Mouse (Mus musculus) CH12.LX (cell line): ENCODE results near the gene Ccdc185. TPM values are rescaled to one million over a fixed set of nuclear protein-coding genes. Genes with fewer than 3 reads are reported as not detected.
A peak's percentile ranks its signal among the peaks of the same experiment; 100 is the strongest.

Experiments used
- DNase-seq: peaks from one replicate; pipeline ENCODE4 v3.0.0-alpha.2; 2013; ENCODE audit errors: extremely low read depth
- H3K27ac ChIP-seq: 2 replicates; pipeline ENCODE4 v1.5.1; 2012; ENCODE audit warnings: low read depth, mild to moderate bottlenecking, control low read depth, moderate library complexity; ENCODE audit not compliant: insufficient read depth
- H3K27me3 ChIP-seq: replicated peaks from 2 replicates; pipeline ENCODE3; 2012; ENCODE audit warnings: inconsistent platforms
- H3K36me3 ChIP-seq, 2 experiments: replicated peaks in 1 of 2; 2 replicates each; pipeline versions ENCODE3 to v1.6.1; 2012; ENCODE audit warnings: inconsistent platforms in 1 of 2, low read length in 1 of 2, mild to moderate bottlenecking in 1 of 2, mixed read lengths in 1 of 2, moderate library complexity in 1 of 2; ENCODE audit not compliant: control insufficient read depth in 1 of 2, insufficient read depth in 1 of 2
- H3K4me1 ChIP-seq, 2 experiments: 2 replicates each; pipeline ENCODE4 v1.6.1; 2012; ENCODE audit warnings: inconsistent platforms in 1 of 2, moderate library complexity in 1 of 2; ENCODE audit not compliant: insufficient read depth in 2 of 2, control insufficient read depth in 1 of 2
- H3K4me2 ChIP-seq: 2 replicates; pipeline ENCODE4 v1.6.1; 2012; ENCODE audit warnings: low read depth, mild to moderate bottlenecking, control low read depth; ENCODE audit not compliant: poor library complexity, insufficient read depth, severe bottlenecking
- H3K4me3 ChIP-seq, 3 experiments: fragments of 150-350 bp in 1 of 3; sonication (generic) in 1 of 3; replicated peaks in 1 of 3; 2 replicates each; pipeline versions ENCODE3 to v1.5.1; 2011 to 2012; ENCODE audit warnings: low read depth in 2 of 3, low read length in 2 of 3, mild to moderate bottlenecking in 2 of 3, moderate library complexity in 2 of 3, control low read depth in 1 of 3, improper control_type of control experiment in 1 of 3, inconsistent platforms in 1 of 3, mixed read lengths in 1 of 3; ENCODE audit not compliant: poor library complexity in 1 of 3
- H3K79me2 ChIP-seq: replicated peaks from 2 replicates; pipeline ENCODE4 v1.6.1; 2012; ENCODE audit warnings: mild to moderate bottlenecking, moderate library complexity; ENCODE audit not compliant: control insufficient read depth, poor library complexity, insufficient read depth, severe bottlenecking; ENCODE audit errors: extremely low read depth
- H3K9ac ChIP-seq: 2 replicates; pipeline ENCODE4 v1.6.1; 2012; ENCODE audit warnings: low read depth, mild to moderate bottlenecking, control low read depth, moderate library complexity; ENCODE audit not compliant: insufficient read depth
- H3K9me3 ChIP-seq: replicated peaks from 2 replicates; pipeline ENCODE3; 2012; ENCODE audit warnings: low read length, inconsistent platforms, mixed read lengths
- BHLHE40 ChIP-seq: IDR thresholded peaks from 2 replicates; pipeline ENCODE4 v1.6.1; 2011; ENCODE audit warnings: mild to moderate bottlenecking, low read depth, low read length, improper control_type of control experiment
- CHD1 ChIP-seq: IDR thresholded peaks from 2 replicates; pipeline ENCODE4 v1.6.1; 2012; ENCODE audit warnings: low read depth, low read length, improper control_type of control experiment, inconsistent platforms
- CTCF ChIP-seq, 2 experiments: IDR thresholded peaks in 1 of 2; conservative IDR thresholded peaks in 1 of 2; 2 replicates each; pipeline ENCODE4 v1.5.1; 2011 to 2012; ENCODE audit warnings: low read depth in 2 of 2, low read length in 2 of 2, improper control_type of control experiment in 1 of 2, inconsistent platforms in 1 of 2, mild to moderate bottlenecking in 1 of 2, moderate library complexity in 1 of 2
- GABPA ChIP-seq: IDR thresholded peaks from 2 replicates; pipeline ENCODE4 v1.6.1; 2012; ENCODE audit warnings: low read depth, low read length, improper control_type of control experiment, inconsistent platforms; ENCODE audit not compliant: insufficient replicate concordance
- IRF4 ChIP-seq: IDR thresholded peaks from 2 replicates; pipeline ENCODE4 v1.6.1; 2014; ENCODE audit warnings: low read depth, mild to moderate bottlenecking, inconsistent platforms, low read length, improper control_type of control experiment
- KAT2A ChIP-seq: IDR thresholded peaks from 2 replicates; pipeline ENCODE4 v1.6.1; 2012; ENCODE audit warnings: low read length, improper control_type of control experiment, inconsistent platforms; ENCODE audit not compliant: insufficient replicate concordance
- MAFK ChIP-seq: IDR thresholded peaks from 2 replicates; pipeline ENCODE4 v1.6.1; 2011; ENCODE audit warnings: low read length, improper control_type of control experiment; ENCODE audit not compliant: insufficient replicate concordance
- MAX ChIP-seq: IDR thresholded peaks from 2 replicates; pipeline ENCODE4 v1.6.1; 2011; ENCODE audit warnings: low read length, improper control_type of control experiment
- MXI1 ChIP-seq: IDR thresholded peaks from 2 replicates; pipeline ENCODE4 v1.6.1; 2011; ENCODE audit warnings: mild to moderate bottlenecking, low read depth, low read length, improper control_type of control experiment
- MYC ChIP-seq: IDR thresholded peaks from 2 replicates; pipeline ENCODE4 v1.6.1; 2011; ENCODE audit warnings: low read depth, mild to moderate bottlenecking, improper control_type of control experiment, low read length
- NELFE ChIP-seq: IDR thresholded peaks from 2 replicates; pipeline ENCODE4 v1.6.1; 2011; ENCODE audit warnings: low read depth, low read length, improper control_type of control experiment
- RCOR1 ChIP-seq: conservative IDR thresholded peaks from 2 replicates; pipeline ENCODE4 v1.6.1; 2012; ENCODE audit warnings: low read depth, mild to moderate bottlenecking, inconsistent platforms, low read length, improper control_type of control experiment
- SMC3 ChIP-seq: IDR thresholded peaks from 2 replicates; pipeline ENCODE4 v1.6.1; 2011; ENCODE audit warnings: low read depth, low read length, improper control_type of control experiment
- TCF12 ChIP-seq: IDR thresholded peaks from 2 replicates; pipeline ENCODE4 v1.6.1; 2014; ENCODE audit warnings: low read depth, mild to moderate bottlenecking, inconsistent platforms, low read length, improper control_type of control experiment
- UBTF ChIP-seq: IDR thresholded peaks from 2 replicates; pipeline ENCODE4 v1.6.1; 2012; ENCODE audit warnings: low read depth, mild to moderate bottlenecking, inconsistent platforms, low read length, improper control_type of control experiment, moderate library complexity
- USF1 ChIP-seq: IDR thresholded peaks from 2 replicates; pipeline ENCODE4 v1.6.1; 2014; ENCODE audit warnings: low read depth, mild to moderate bottlenecking, inconsistent platforms, low read length, improper control_type of control experiment
- USF2 ChIP-seq: conservative IDR thresholded peaks from 2 replicates; pipeline ENCODE4 v1.6.1; 2011; ENCODE audit warnings: low read depth, low read length, improper control_type of control experiment
- ZKSCAN1 ChIP-seq: IDR thresholded peaks from 2 replicates; pipeline ENCODE4 v1.6.1; 2012; ENCODE audit warnings: low read depth, inconsistent platforms, low read length, improper control_type of control experiment, borderline replicate concordance
- ZNF384 ChIP-seq: IDR thresholded peaks from 2 replicates; pipeline ENCODE4 v1.6.1; 2012; ENCODE audit warnings: low read depth, low read length, improper control_type of control experiment, inconsistent platforms
- dilution Hi-C: fragments of 300-500 bp; cut with MboI; formaldehyde crosslinking; loops from 2 replicates; pipeline ENCODE4 v1.14.3; 2020; ENCODE audit warnings: low sequenced_read_pairs; ENCODE audit not compliant: extremely low pct_unique_long_range_greater_than_20kb, extremely low pct_ligation_motif_present
- in situ Hi-C: fragments of 300-500 bp; cut with MboI; formaldehyde crosslinking; loops from 3 replicates; pipeline ENCODE4 v1.14.3; 2019; ENCODE audit warnings: low sequenced_read_pairs, low pct_ligation_motif_present, low pct_unique_long_range_greater_than_20kb, mixed read lengths
- polyA plus RNA-seq: library from polyadenylated mRNA; unstranded; fragments of >175 nt; gene quantifications from 2 replicates; pipeline ENCODE4 v1.2.1, GENCODE M21; 2012; ENCODE audit warnings: low read depth; ENCODE audit not compliant: insufficient read length
- total RNA-seq, 2 experiments: library from RNA; depleted of rRNA; stranded (reverse); fragments of 300-350 nt in 1 of 2; fragments of >200 nt in 1 of 2; gene quantifications; 2 replicates each; pipeline ENCODE4 v1.2.3; 2012 to 2014

Ccdc185 gene
- total and polyA plus RNA-seq, 3 experiments, result not detected

DNA sequence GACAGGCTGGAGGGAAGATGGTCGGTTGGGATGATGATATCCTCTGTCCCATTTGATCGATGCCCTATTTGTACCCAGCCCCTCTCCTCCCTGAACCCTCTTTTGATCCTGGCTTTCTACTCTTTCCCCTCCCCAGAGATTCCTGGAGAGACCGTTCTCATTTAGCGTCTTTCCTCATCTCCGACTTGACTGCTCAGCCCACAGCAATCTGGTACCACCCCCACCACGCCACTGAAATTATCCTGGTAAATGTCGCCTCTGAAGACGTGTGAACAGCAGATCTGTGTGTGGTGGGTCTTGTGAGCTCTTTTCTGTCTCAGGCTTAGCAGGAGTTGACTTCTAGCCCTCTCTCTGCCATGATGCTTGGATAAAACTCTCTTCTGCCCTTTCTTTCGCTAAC lies 45.6 kb upstream of the Ccdc185 start:
- dilution Hi-C loops (no loop called here), in situ Hi-C loops (loop anchor here (25.0 kb wide), 1 partner anchor 232 kb away; the partner anchor contains the start of gene Capn8)
- Histone ChIP-seq H3K27me3 (no peaks in the 10 kb centered on the region), H3K36me3 (no peaks in the 10 kb centered on the region), H3K4me2 (no peak overlapping the region), H3K79me2 (no peaks in the 10 kb centered on the region), H3K4me3 (no peak overlapping the region), H3K9me3 (no peaks in the 10 kb centered on the region), H3K4me1 (peaks cover 0 to 35% of the 10 kb centered on the region in 2 experiments; a peak in 2 of 4 replicates), H3K9ac (no peak overlapping the region), H3K27ac (no peak overlapping the region)
- no peak for TF ChIP-seq BHLHE40
- no peak for TF ChIP-seq UBTF
- no peak for TF ChIP-seq MYC
- TF ChIP-seq SMC3, result no peak
- TF ChIP-seq CHD1, result no peak
- TF ChIP-seq USF1, result no peak
- no peak for TF ChIP-seq NELFE
- no peak for TF ChIP-seq ZKSCAN1
- TF ChIP-seq TCF12, result no peak
- TF ChIP-seq KAT2A, result no peak
- no peak for TF ChIP-seq MAX
- TF ChIP-seq ZNF384, result no peak
- TF ChIP-seq USF2, result no peak
- TF ChIP-seq GABPA, result no peak
- TF ChIP-seq CTCF (conservative IDR thresholded peaks at IDR 0.05 in 1 of 2, IDR thresholded peaks at IDR 0.05 in 1 of 2; ENCODE audit: low read depth in 2 of 2, low read length in 2 of 2), result no peak
- TF ChIP-seq MXI1, result no peak
- no peak for TF ChIP-seq RCOR1
- TF ChIP-seq MAFK, result no peak
- DNase-seq, result no peak

- Histone ChIP-seq H3K36me3 (no peaks in the 10 kb centered on the region), H3K4me2 (no peak overlapping the region)
- TF ChIP-seq TCF12 (no peak), MYC (no peak), IRF4 (no peak), BHLHE40 (no peak), UBTF (no peak), MAX (no peak)
- TF ChIP-seq, all 38 proteins: peak for 0
- dilution Hi-C loops (no loop called here), in situ Hi-C loops (loop anchor here (25.0 kb wide), 1 partner anchor 232 kb away; the partner anchor contains the start of gene Capn8)
- H3K4me3 ChIP-seq, result no peak overlapping the region
- no peaks in the 10 kb centered on the region for H3K9me3 ChIP-seq
- no peak overlapping the region for H3K27ac ChIP-seq
- DNase-seq, result peak; percentile 33
- no peaks in the 10 kb centered on the region for H3K27me3 ChIP-seq
- peaks cover 0 to 35% of the 10 kb centered on the region in 2 experiments; a peak in 2 of 4 replicates for H3K4me1 ChIP-seq
- no peak overlapping the region for H3K9ac ChIP-seq
- no peaks in the 10 kb centered on the region for H3K79me2 ChIP-seq
Observed at GRCm38 (mm10) chr1:182794221-182794620, 45.2 kb upstream of the Ccdc185 start.
